Mouse (Mus musculus): Measurements from ENCODE around the gene Osbp2.
"Not testable (repeated sequence)": the region's sequence is repeated elsewhere in the genome, so short reads cannot be mapped to it uniquely, and the experiment has no call there.

The Osbp2 gene

GRCm38 (mm10) chr11:3863454-3864112, at the start of gene Osbp2:
Gene Osbp2 (minus strand): TSS chr11:3863903.
- DNase-seq (ENCODE audit: low spot score in 2 of 2): peak; percentile 49 to 63

GRCm38 (mm10) chr11:3912875-3913271, 49.2 kb upstream of the Osbp2 start:
- peak; percentile 41 to 46 for DNase-seq (ENCODE audit: low spot score in 2 of 2)

- DNase-seq (ENCODE audit: low spot score in 2 of 2): peak; percentile 24 to 52
Measured at GRCm38 (mm10) chr11:3912100-3912874, 48.6 kb upstream of the Osbp2 start.

- DNase-seq (ENCODE audit: low spot score in 2 of 2): not testable (repeated sequence)
Measured at GRCm38 (mm10) chr11:3911440-3911839, 47.7 kb upstream of the Osbp2 start.

GRCm38 (mm10) chr11:3910513-3911310, 47.0 kb upstream of the Osbp2 start:
- no peak for DNase-seq (ENCODE audit: low spot score in 2 of 2)

- DNase-seq (ENCODE audit: low spot score in 2 of 2): no peak
Measured at GRCm38 (mm10) chr11:3909236-3909635, 45.5 kb upstream of the Osbp2 start.

- no peak for DNase-seq (ENCODE audit: low spot score in 2 of 2)
Measured at GRCm38 (mm10) chr11:3905446-3905845, 41.7 kb upstream of the Osbp2 start.

GRCm38 (mm10) chr11:3904673-3905072, 41.0 kb upstream of the Osbp2 start:
- DNase-seq (ENCODE audit: low spot score in 2 of 2): no peak

GRCm38 (mm10) chr11:3903046-3903445, 39.3 kb upstream of the Osbp2 start:
- DNase-seq (ENCODE audit: low spot score in 2 of 2): peak; percentile 60 to 76

GRCm38 (mm10) chr11:3902516-3902915, 38.8 kb upstream of the Osbp2 start:
- DNase-seq (ENCODE audit: low spot score in 2 of 2): no peak

- no peak for DNase-seq (ENCODE audit: low spot score in 2 of 2)
Measured at GRCm38 (mm10) chr11:3900296-3900695, 36.6 kb upstream of the Osbp2 start.

- no peak for DNase-seq (ENCODE audit: low spot score in 2 of 2)
Measured at GRCm38 (mm10) chr11:3895933-3896332, 32.2 kb upstream of the Osbp2 start.

GRCm38 (mm10) chr11:3895458-3895857, 31.8 kb upstream of the Osbp2 start:
- no peak for DNase-seq (ENCODE audit: low spot score in 2 of 2)

GRCm38 (mm10) chr11:3894406-3895281, 30.9 kb upstream of the Osbp2 start, which contains the start of the genes 4921536K21Rik and Dusp18:
Gene 4921536K21Rik (minus strand): TSS chr11:3895098.
Gene Dusp18 (plus strand): TSS chr11:3895240.
- DNase-seq (ENCODE audit: low spot score in 2 of 2): peak; percentile 91 to 94

GRCm38 (mm10) chr11:3893970-3894369, 30.3 kb upstream of the Osbp2 start:
- no peak for DNase-seq (ENCODE audit: low spot score in 2 of 2)

GRCm38 (mm10) chr11:3887331-3887730, 23.6 kb upstream of the Osbp2 start:
- DNase-seq (ENCODE audit: low spot score in 2 of 2): no peak

- DNase-seq (ENCODE audit: low spot score in 2 of 2): no peak
Measured at GRCm38 (mm10) chr11:3883711-3884110, 20.0 kb upstream of the Osbp2 start.

GRCm38 (mm10) chr11:3879836-3880235, 16.1 kb upstream of the Osbp2 start:
- DNase-seq (ENCODE audit: low spot score in 2 of 2): peak in 1 of 2 experiments; percentile 50

GRCm38 (mm10) chr11:3878660-3879059, 15.0 kb upstream of the Osbp2 start:
- DNase-seq (ENCODE audit: low spot score in 2 of 2): no peak

- DNase-seq (ENCODE audit: low spot score in 2 of 2): no peak
Measured at GRCm38 (mm10) chr11:3876419-3876818, 12.7 kb upstream of the Osbp2 start.

GRCm38 (mm10) chr11:3864343-3864742, 640 bp upstream of the Osbp2 start:
- no peak for DNase-seq (ENCODE audit: low spot score in 2 of 2)
